Mouse (Mus musculus): ENCODE data around the gene Mycn.

- TF ChIP-seq POLR2A (IDR thresholded peaks at IDR 0.05; ENCODE audit: low read depth, low read length): no peak
- TF ChIP-seq CTCF (conservative IDR thresholded peaks at IDR 0.05; ENCODE audit: insufficient read depth, insufficient read length, low read depth, low read length): no peak
These were observed 31.2 kb upstream of the Mycn start for GRCm38 (mm10) chr12:12972756-12973435.
